Mouse (Mus musculus) heart, embryonic 11.5 days (tissue): ENCODE results near the gene Cerkl. TPM values are rescaled to one million over a fixed set of nuclear protein-coding genes. Genes with fewer than 3 reads are reported as not detected.

Experiments used
- ATAC-seq: fragments of 200-750 bp; cut with Nextera tagmentation; replicated peaks from 2 replicates; pipeline ENCODE4 v1.8.0; 2017; ENCODE audit warnings: moderate library complexity; ENCODE audit not compliant: insufficient number of reproducible peaks, low FRiP score, low TSS enrichment
- H3K27ac ChIP-seq: fragments of 300-500 bp; sonication (generic); 2 replicates; pipeline ENCODE4 v1.5.1; 2014; ENCODE audit warnings: mild to moderate bottlenecking, low read depth, low read length
- H3K27me3 ChIP-seq: fragments of 300-500 bp; sonication (generic); 2 replicates; pipeline ENCODE4 v1.6.1; 2014; ENCODE audit warnings: mild to moderate bottlenecking, low read length, mixed read lengths; ENCODE audit not compliant: control insufficient read depth, insufficient read depth
- H3K36me3 ChIP-seq: fragments of 300-500 bp; sonication (generic); 2 replicates; pipeline ENCODE4 v1.6.1; 2014; ENCODE audit warnings: mild to moderate bottlenecking, low read length, moderate library complexity, mixed read lengths; ENCODE audit not compliant: control insufficient read depth, insufficient read depth
- H3K4me1 ChIP-seq: fragments of 300-500 bp; sonication (generic); 2 replicates; pipeline ENCODE4 v1.6.1; 2014; ENCODE audit warnings: low read length; ENCODE audit not compliant: control insufficient read depth, insufficient read depth
- H3K4me2 ChIP-seq: fragments of 300-500 bp; sonication (generic); 2 replicates; pipeline ENCODE4 v1.6.1; 2014; ENCODE audit warnings: mild to moderate bottlenecking, moderate library complexity
- H3K4me3 ChIP-seq: fragments of 300-500 bp; sonication (generic); 2 replicates; pipeline ENCODE4 v1.5.1; 2014; ENCODE audit warnings: low read depth, low read length
- H3K9ac ChIP-seq: fragments of 300-500 bp; sonication (generic); 2 replicates; pipeline ENCODE4 v1.6.1; 2014; ENCODE audit warnings: mild to moderate bottlenecking, low read depth, low read length, moderate library complexity
- H3K9me3 ChIP-seq: fragments of 300-500 bp; sonication (generic); replicated peaks from 2 replicates; pipeline ENCODE4 v1.6.1; 2016; ENCODE audit warnings: low read length; ENCODE audit not compliant: control insufficient read depth
- WGBS: fragments of 180-500 bp; shearing (Covaris S2); extraction: QIAGEN DNeasy Blood & Tissue Kit; methylation state at CpG from one replicate; pipeline ENCODE4 v1.1.7; 2014; ENCODE audit not compliant: insufficient replicate concordance; 5-methylcytosine and 5-hydroxymethylcytosine counted together
- polyA plus RNA-seq: library from polyadenylated mRNA; unstranded; fragments of >200 nt; fragmentation: Nextera tagmentation; extraction: Ambion mirVana; gene quantifications from 2 replicates; pipeline ENCODE4 v1.2.1, GENCODE M21; 2014

Cerkl gene
- polyA plus RNA-seq, 1 experiment from 2014 or later, result 1.2 TPM

- Histone ChIP-seq H3K36me3 (no peaks in the 10 kb centered on the region), H3K4me2 (no peak overlapping the region), H3K9me3 (no peaks in the 10 kb centered on the region), H3K27me3 (no peaks in the 10 kb centered on the region), H3K4me1 (no peaks in the 10 kb centered on the region; the same call in 1 of the 2 replicates), H3K4me3 (no peak overlapping the region), H3K9ac (no peak overlapping the region), H3K27ac (no peak overlapping the region)
- WGBS, result 58% methylated on average over 6 of the region's 6 CpGs
- no peak for ATAC-seq
These were observed 94.6 kb downstream of the Cerkl start for GRCm38 (mm10) chr2:79362029-79362428.

GRCm38 (mm10) chr2:79357835-79358234, 98.8 kb downstream of the Cerkl start:
- no peaks in the 10 kb centered on the region for H3K27me3 ChIP-seq
- no peak for ATAC-seq
- H3K27ac ChIP-seq, result no peak overlapping the region
- H3K4me2 ChIP-seq, result no peak overlapping the region
- H3K9ac ChIP-seq, result no peak overlapping the region
- no peak overlapping the region for H3K4me3 ChIP-seq
- WGBS, result 82% methylated on average over 3 of the region's 3 CpGs
- no peaks in the 10 kb centered on the region for H3K36me3 ChIP-seq
- H3K4me1 ChIP-seq, result no peaks in the 10 kb centered on the region
- H3K9me3 ChIP-seq, result no peaks in the 10 kb centered on the region

DNA sequence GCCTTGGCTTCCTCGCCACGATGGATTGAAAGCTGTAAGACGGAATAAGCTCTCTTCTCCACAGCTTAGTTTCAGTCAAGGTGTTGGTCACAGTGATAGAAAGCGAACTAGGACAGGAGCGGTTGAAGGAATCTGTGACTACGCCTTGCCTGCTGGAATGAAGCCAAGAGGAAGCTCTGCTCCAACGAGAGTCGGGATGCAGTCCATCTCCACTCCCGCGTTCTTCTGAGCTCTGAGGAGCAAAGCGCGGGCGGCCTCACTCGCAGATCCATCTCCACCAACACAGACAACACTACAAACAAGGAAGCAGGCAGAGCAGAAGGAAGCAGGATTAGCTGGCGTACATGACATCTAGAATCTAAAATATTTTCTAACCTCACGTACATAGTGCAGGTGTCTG, 101.8 kb downstream of the Cerkl start:
- no peak for ATAC-seq
- 89% methylated on average over 16 of the region's 16 CpGs for WGBS
- no peaks in the 10 kb centered on the region for H3K4me1 ChIP-seq
- H3K4me3 ChIP-seq, result no peak overlapping the region
- no peak overlapping the region for H3K4me2 ChIP-seq
- H3K36me3 ChIP-seq, result no peaks in the 10 kb centered on the region
- H3K9ac ChIP-seq, result no peak overlapping the region
- H3K27me3 ChIP-seq, result no peaks in the 10 kb centered on the region
- no peak overlapping the region for H3K27ac ChIP-seq
- no peaks in the 10 kb centered on the region for H3K9me3 ChIP-seq

GRCm38 (mm10) chr2:79352100-79352802, 104.3 kb downstream of the Cerkl start:
- Histone ChIP-seq H3K4me2 (no peak overlapping the region), H3K36me3 (no peaks in the 10 kb centered on the region), H3K27ac (no peak overlapping the region), H3K4me3 (no peak overlapping the region), H3K27me3 (no peaks in the 10 kb centered on the region), H3K9ac (no peak overlapping the region), H3K4me1 (no peaks in the 10 kb centered on the region), H3K9me3 (no peaks in the 10 kb centered on the region)
- 84% methylated on average over 4 of the region's 4 CpGs for WGBS
- no peak for ATAC-seq

- Histone ChIP-seq H3K27ac (no peak overlapping the region), H3K4me3 (no peak overlapping the region), H3K9me3 (no peaks in the 10 kb centered on the region), H3K4me2 (no peak overlapping the region), H3K9ac (no peak overlapping the region), H3K27me3 (no peaks in the 10 kb centered on the region), H3K4me1 (no peaks in the 10 kb centered on the region), H3K36me3 (no peaks in the 10 kb centered on the region)
- no peak for ATAC-seq
- WGBS, result 76% methylated on average over 6 of the region's 6 CpGs
These were observed 105.1 kb downstream of the Cerkl start for GRCm38 (mm10) chr2:79351179-79352099.

- 82% methylated on average over 8 of the region's 8 CpGs for WGBS
- no peak overlapping the region for H3K27ac ChIP-seq
- H3K4me1 ChIP-seq, result no peaks in the 10 kb centered on the region
- H3K36me3 ChIP-seq, result no peaks in the 10 kb centered on the region
- H3K9me3 ChIP-seq, result no peaks in the 10 kb centered on the region
- no peak for ATAC-seq
- H3K27me3 ChIP-seq, result no peaks in the 10 kb centered on the region
- no peak overlapping the region for H3K9ac ChIP-seq
- H3K4me3 ChIP-seq, result no peak overlapping the region
- no peak overlapping the region for H3K4me2 ChIP-seq
These were observed 113.5 kb downstream of the Cerkl start for GRCm38 (mm10) chr2:79343115-79343514.

GRCm38 (mm10) chr2:79339003-79339402, 117.6 kb downstream of the Cerkl start:
- Histone ChIP-seq H3K4me3 (no peak overlapping the region), H3K4me1 (no peaks in the 10 kb centered on the region), H3K27me3 (no peaks in the 10 kb centered on the region), H3K36me3 (no peaks in the 10 kb centered on the region), H3K27ac (no peak overlapping the region), H3K9me3 (no peaks in the 10 kb centered on the region), H3K4me2 (no peak overlapping the region), H3K9ac (no peak overlapping the region)
- no peak for ATAC-seq
- WGBS, result 68% methylated on average over 1 of the region's 1 CpGs

DNA sequence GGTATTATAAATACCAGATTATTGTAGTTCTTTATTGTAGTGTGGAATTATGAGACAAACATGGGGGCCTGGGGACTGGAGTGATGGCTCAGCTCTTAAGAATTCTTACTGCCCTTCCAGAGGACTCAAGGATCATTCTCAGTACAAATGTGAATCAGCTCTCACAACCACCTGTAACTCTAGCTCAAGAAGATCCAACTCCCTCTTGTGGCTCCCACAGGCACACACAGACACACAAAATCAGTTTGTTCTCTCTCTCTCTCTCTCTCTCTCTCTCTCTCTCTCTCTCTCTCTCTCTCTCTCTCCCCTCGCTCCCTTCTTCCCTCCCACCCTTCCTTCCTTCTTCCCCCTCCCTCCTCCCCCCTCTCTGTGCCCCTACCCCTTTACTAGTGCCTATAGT, 120.4 kb downstream of the Cerkl start:
- Histone ChIP-seq H3K9me3 (no peaks in the 10 kb centered on the region), H3K27me3 (no peaks in the 10 kb centered on the region), H3K4me2 (no peak overlapping the region), H3K36me3 (no peaks in the 10 kb centered on the region), H3K27ac (no peak overlapping the region), H3K4me1 (no peaks in the 10 kb centered on the region), H3K9ac (no peak overlapping the region), H3K4me3 (no peak overlapping the region)
- no peak for ATAC-seq
- 87% methylated on average over 1 of the region's 1 CpGs for WGBS
